Comparison of ENCODE assay signal across 11 mouse cellular contexts in the genomic region with DNA sequence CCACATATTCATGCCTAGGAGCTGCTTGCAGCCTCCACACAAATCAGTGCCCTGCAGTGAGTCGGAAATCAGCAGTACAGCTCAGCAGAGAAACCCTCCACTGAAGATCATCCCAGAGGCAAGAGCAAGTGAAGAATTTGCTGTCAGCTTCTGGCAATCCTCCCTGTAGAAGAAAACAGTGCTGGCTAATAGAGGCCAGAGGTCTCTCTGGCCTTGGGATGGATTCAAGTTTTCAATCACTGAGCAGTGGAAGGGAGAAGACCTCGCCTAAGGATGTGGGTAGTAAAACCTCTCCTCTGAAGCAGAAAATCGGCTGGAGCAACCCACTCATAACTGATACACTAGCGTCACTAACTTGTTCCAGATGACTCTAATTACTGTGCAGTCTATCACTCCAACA.
A peak's percentile ranks its signal among the peaks of the same experiment; 100 is the strongest.
DNase-seq lines count a peak whose midpoint lies in the region; ATAC-seq and TF ChIP-seq lines count a peak whose summit lies in the region.
"Had no signal": no experiment of that assay in that cellular context is flagged by ENCODE, and none has a peak within 500 bp of the region (broad histone marks: within the 10 kb centered on the region; RNA-seq: fewer than 3 reads in every experiment).

No protein-coding gene starts in this region.

- no peak overlapping the region for H3K27ac ChIP-seq in midbrain, postnatal 0 days (ENCODE audit: low read depth, low read length)
- H3K27ac ChIP-seq in midbrain, embryonic 15.5 days, result no peak overlapping the region
- H3K27ac ChIP-seq in kidney, embryonic 15.5 days, result no peak overlapping the region
- no peak overlapping the region for H3K27ac ChIP-seq in forebrain, embryonic 11.5 days (ENCODE audit: low read depth, low read length)
- H3K27ac ChIP-seq: liver, embryonic 15.5 days had no signal

- TF ChIP-seq CTCF in midbrain, postnatal 0 days (IDR thresholded peaks at IDR 0.05), result no peak

- no peak overlapping the region for H3K9ac ChIP-seq in midbrain, postnatal 0 days (replicated peaks; ENCODE audit: low read length, poor library complexity, severe bottlenecking)
- H3K9ac ChIP-seq in midbrain, embryonic 15.5 days, result no peak overlapping the region
- H3K9ac ChIP-seq in kidney, embryonic 15.5 days, result no peak overlapping the region
- no peak overlapping the region for H3K9ac ChIP-seq in forebrain, embryonic 11.5 days (ENCODE audit: low read length)
- H3K9ac ChIP-seq: forebrain, postnatal 0 days; liver, embryonic 15.5 days had no signal

- H3K9me3 ChIP-seq in midbrain, postnatal 0 days (ENCODE audit: low read length), result no peaks in the 10 kb centered on the region
- H3K9me3 ChIP-seq in midbrain, embryonic 15.5 days, result no peaks in the 10 kb centered on the region
- H3K9me3 ChIP-seq in kidney, embryonic 15.5 days (replicated peaks), result no peaks in the 10 kb centered on the region
- no peaks in the 10 kb centered on the region for H3K9me3 ChIP-seq in forebrain, embryonic 11.5 days (ENCODE audit: control insufficient read depth, low read length)
- H3K9me3 ChIP-seq: liver, embryonic 15.5 days had no signal

- no peaks in the 10 kb centered on the region for H3K27me3 ChIP-seq in midbrain, postnatal 0 days (ENCODE audit: insufficient read depth, low read length)
- H3K27me3 ChIP-seq in midbrain, embryonic 15.5 days (replicated peaks), result no peaks in the 10 kb centered on the region
- H3K27me3 ChIP-seq in kidney, embryonic 15.5 days, result no peaks in the 10 kb centered on the region
- H3K27me3 ChIP-seq in forebrain, embryonic 11.5 days (ENCODE audit: control insufficient read depth, insufficient read depth, low read length), result no peaks in the 10 kb centered on the region
- H3K27me3 ChIP-seq: liver, embryonic 15.5 days had no signal

- DNase-seq in midbrain, postnatal 0 days (ENCODE audit: low spot score), result peak; percentile 21
- DNase-seq in embryo, embryonic 10 days (ENCODE audit: low spot score), result peak; percentile 35
- DNase-seq in skeletal muscle tissue, adult 2 months (ENCODE audit: low read depth, low spot score), result peak; percentile 10
- no peak for DNase-seq in forebrain, embryonic 11.5 days (ENCODE audit: low spot score)
- DNase-seq in right cerebral cortex, postnatal 10 days (ENCODE audit: low spot score in 2 of 2), result no peak
- DNase-seq: cerebellum, adult 9-10 months; forebrain, postnatal 0 days; layer of hippocampus, adult 9-11 months had no signal

- no peaks in the 10 kb centered on the region for H3K4me1 ChIP-seq in midbrain, postnatal 0 days (ENCODE audit: insufficient read depth, low read length)
- H3K4me1 ChIP-seq in midbrain, embryonic 15.5 days, result no peaks in the 10 kb centered on the region
- H3K4me1 ChIP-seq in kidney, embryonic 15.5 days, result no peaks in the 10 kb centered on the region
- H3K4me1 ChIP-seq in forebrain, embryonic 11.5 days (replicated peaks; ENCODE audit: control insufficient read depth, insufficient read depth, low read length), result no peaks in the 10 kb centered on the region
- H3K4me1 ChIP-seq: liver, embryonic 15.5 days had no signal

- 65% methylated on average over 4 of the region's 4 CpGs for WGBS in midbrain, postnatal 0 days
- WGBS in midbrain, embryonic 15.5 days, result 72% methylated on average over 4 of the region's 4 CpGs
- 24% methylated on average over 4 of the region's 4 CpGs for WGBS in kidney, embryonic 15.5 days
- 77% methylated on average over 4 of the region's 4 CpGs for WGBS in forebrain, embryonic 11.5 days

- H3K36me3 ChIP-seq in midbrain, postnatal 0 days (ENCODE audit: insufficient read depth, low read length), result no peaks in the 10 kb centered on the region
- no peaks in the 10 kb centered on the region for H3K36me3 ChIP-seq in midbrain, embryonic 15.5 days (replicated peaks)
- no peaks in the 10 kb centered on the region for H3K36me3 ChIP-seq in kidney, embryonic 15.5 days
- H3K36me3 ChIP-seq in forebrain, embryonic 11.5 days (ENCODE audit: control insufficient read depth, insufficient read depth, low read length), result no peaks in the 10 kb centered on the region
- H3K36me3 ChIP-seq: liver, embryonic 15.5 days had no signal

- ATAC-seq in midbrain, postnatal 0 days (ENCODE audit: low FRiP score), result no peak
- no peak for ATAC-seq in midbrain, embryonic 15.5 days (replicated peaks)
- 0 out of 2 replicates have a peak, but pooled peaks have one; percentile 56 for ATAC-seq in kidney, embryonic 15.5 days (replicated peaks; ENCODE audit: low FRiP score)
- ATAC-seq in forebrain, embryonic 11.5 days (replicated peaks; ENCODE audit: low FRiP score), result no peak
- ATAC-seq: forebrain, postnatal 0 days had no signal

- no peak overlapping the region for H3K4me2 ChIP-seq in midbrain, postnatal 0 days (ENCODE audit: low read depth, low read length, poor library complexity, severe bottlenecking)
- H3K4me2 ChIP-seq in midbrain, embryonic 15.5 days, result no peak overlapping the region
- no peak overlapping the region for H3K4me2 ChIP-seq in kidney, embryonic 15.5 days
- H3K4me2 ChIP-seq in forebrain, embryonic 11.5 days (ENCODE audit: low read depth, low read length, severe bottlenecking), result no peak overlapping the region
- H3K4me2 ChIP-seq: liver, embryonic 15.5 days had no signal

- no peak overlapping the region for H3K4me3 ChIP-seq in midbrain, postnatal 0 days (ENCODE audit: low read depth, low read length)
- no peak overlapping the region for H3K4me3 ChIP-seq in midbrain, embryonic 15.5 days
- H3K4me3 ChIP-seq in kidney, embryonic 15.5 days (replicated peaks), result no peak overlapping the region
- no peak overlapping the region for H3K4me3 ChIP-seq in forebrain, embryonic 11.5 days (ENCODE audit: low read depth, low read length)
- H3K4me3 ChIP-seq: liver, embryonic 15.5 days had no signal

Comparison
In these comparisons a context has a peak if more than half of its experiments do, and no peak if none do; other contexts are left out.
1. DNase-seq: peak in midbrain, postnatal 0 days (single experiment), embryo, embryonic 10 days (single experiment) and skeletal muscle tissue, adult 2 months (single experiment); none in forebrain, embryonic 11.5 days (single experiment) and right cerebral cortex, postnatal 10 days (0 of 2).